ENCODE assay signal across 17 mouse cellular contexts in genomic region chr10:87733241-87733640, GRCm38 (mm10).
"Had no signal": no experiment of that assay in that cellular context is flagged by ENCODE, and none has a peak within 500 bp of the region (broad histone marks: within the 10 kb centered on the region; RNA-seq: fewer than 3 reads in every experiment).

No protein-coding gene starts in this region.

- H3K9ac ChIP-seq: liver, embryonic 13.5 days; liver, postnatal 0 days; neural tube, embryonic 15.5 days had no signal

- H3K4me2 ChIP-seq: liver, embryonic 13.5 days; neural tube, embryonic 15.5 days had no signal

- ATAC-seq: intestine, embryonic 16.5 days; liver, postnatal 0 days; lung, postnatal 0 days had no signal

- H3K4me3 ChIP-seq: liver, embryonic 13.5 days; midbrain, embryonic 10.5 days; myocyte; neural tube, embryonic 15.5 days had no signal

- H3K36me3 ChIP-seq: liver, embryonic 13.5 days; midbrain, embryonic 10.5 days; neural tube, embryonic 15.5 days had no signal

- DNase-seq: kidney, adult 2 months; kidney, postnatal 36 days; layer of hippocampus, adult 9-11 months; left cerebral cortex, postnatal 4 days; liver; liver, embryonic 13.5 days; liver, postnatal 0 days; lung, postnatal 36 days; midbrain, embryonic 14.5 days; spleen, adult 18-20 months; thymus, postnatal 36 days had no signal

- H3K27ac ChIP-seq: kidney, postnatal 0 days; liver, embryonic 13.5 days; midbrain, embryonic 10.5 days; neural tube, embryonic 15.5 days had no signal

- H3K9me3 ChIP-seq: liver, embryonic 13.5 days; midbrain, embryonic 10.5 days; neural tube, embryonic 15.5 days had no signal

- H3K27me3 ChIP-seq: liver, embryonic 13.5 days; neural tube, embryonic 15.5 days had no signal

- H3K4me1 ChIP-seq: liver, embryonic 13.5 days; midbrain, embryonic 10.5 days; neural tube, embryonic 15.5 days had no signal
